Mouse (Mus musculus) kidney, adult 2 months (tissue): Measurements from ENCODE around the gene Ccdc110. TPM values are rescaled to one million over a fixed set of nuclear protein-coding genes. Genes with fewer than 3 reads are reported as not detected.
A peak's percentile ranks its signal among the peaks of the same experiment; 100 is the strongest.

Experiments used
- DNase-seq: peaks from one replicate; pipeline ENCODE4 v3.0.0; 2021
- H3K27ac ChIP-seq: fragments of 200-500 bp; 2 replicates; pipeline ENCODE4 v1.5.1; 2012; ENCODE audit warnings: low read depth, low read length, control low read depth, inconsistent platforms; ENCODE audit not compliant: insufficient read depth
- H3K27me3 ChIP-seq: fragments of 200-500 bp; replicated peaks from 2 replicates; pipeline ENCODE4 v1.6.1; 2012; ENCODE audit warnings: mild to moderate bottlenecking, moderate library complexity, low read length, inconsistent platforms; ENCODE audit not compliant: control insufficient read depth, insufficient read depth
- H3K36me3 ChIP-seq: fragments of 200-500 bp; 2 replicates; pipeline ENCODE4 v1.6.1; 2012; ENCODE audit warnings: mild to moderate bottlenecking, moderate library complexity, low read length, inconsistent platforms; ENCODE audit not compliant: control insufficient read depth, insufficient read depth
- H3K4me1 ChIP-seq: fragments of 200-500 bp; 2 replicates; pipeline ENCODE4 v1.6.1; 2011; ENCODE audit warnings: low read length; ENCODE audit not compliant: control insufficient read depth, insufficient read depth
- H3K4me3 ChIP-seq: fragments of 200-500 bp; 2 replicates; pipeline ENCODE4 v1.5.1; 2011; ENCODE audit warnings: mild to moderate bottlenecking, low read depth, low read length, control low read depth; ENCODE audit not compliant: insufficient read depth
- CTCF ChIP-seq: fragments of 200-500 bp; conservative IDR thresholded peaks from 2 replicates; pipeline ENCODE4 v1.5.1; 2011; ENCODE audit warnings: low read depth, mild to moderate bottlenecking, control low read depth, low read length, moderate library complexity, mixed read lengths; ENCODE audit not compliant: insufficient read depth, insufficient read length
- POLR2A ChIP-seq: fragments of 200-500 bp; IDR thresholded peaks from one replicate; pipeline ENCODE4 v1.6.1; 2011; ENCODE audit warnings: low read depth, low read length, control low read depth
- WGBS: fragments of 180-500 bp; shearing (Covaris S2); methylation state at CpG from one replicate; pipeline ENCODE4 v1.1.7; 2018; 5-methylcytosine and 5-hydroxymethylcytosine counted together
- polyA plus RNA-seq: library from polyadenylated mRNA; depleted of rRNA; stranded (reverse); fragments of >200 nt; gene quantifications from 2 replicates; pipeline ENCODE4 v1.2.3, GENCODE M21; 2012

Ccdc110 gene
- polyA plus RNA-seq, 1 experiment, result not detected

DNA sequence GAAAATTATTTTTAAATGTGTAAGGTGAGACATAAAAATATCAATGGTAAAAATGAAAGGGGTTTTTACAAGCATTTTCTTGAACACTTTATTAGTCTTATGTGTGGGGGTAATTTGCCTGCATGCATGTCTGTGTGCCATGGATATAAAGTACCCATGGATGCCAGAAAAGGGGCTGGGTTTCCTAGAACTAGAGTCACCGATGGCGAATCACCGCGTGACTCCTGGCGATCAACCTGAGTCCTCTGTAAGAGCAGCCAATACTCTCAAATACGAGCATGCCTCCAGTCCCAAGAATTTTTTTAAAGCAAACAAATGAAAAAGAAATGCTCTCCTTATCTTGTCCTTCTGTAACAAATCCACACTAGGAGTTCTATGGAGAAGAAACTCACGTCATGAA, 12.3 kb upstream of the Ccdc110 start:
- no peak for DNase-seq
- Histone ChIP-seq H3K27me3 (no peaks in the 10 kb centered on the region), H3K4me1 (no peaks in the 10 kb centered on the region), H3K4me3 (no peak overlapping the region), H3K36me3 (no peaks in the 10 kb centered on the region), H3K27ac (no peak overlapping the region)
- no peak for TF ChIP-seq CTCF
- TF ChIP-seq POLR2A, result no peak
- 94% methylated on average over 7 of the region's 7 CpGs for WGBS

DNA sequence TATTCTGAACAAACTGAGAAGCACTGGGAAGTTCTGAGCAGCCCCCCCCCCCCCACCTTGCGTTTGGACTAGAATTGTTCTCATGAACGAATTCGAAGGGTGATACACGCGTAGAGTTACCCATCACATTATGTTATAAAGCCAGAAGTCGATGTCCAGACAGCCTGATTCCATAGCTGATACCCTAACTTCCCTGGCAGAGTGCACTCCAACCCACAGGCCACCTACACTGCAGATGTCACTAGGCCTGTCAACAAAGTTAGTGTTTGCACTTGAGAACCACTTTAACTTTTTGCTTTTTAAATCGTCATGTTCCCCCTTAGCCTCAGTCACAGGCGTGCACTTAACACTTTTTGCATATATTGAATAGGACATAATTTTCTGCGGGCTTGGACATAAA, 2.6 kb downstream of the Ccdc110 start:
- Histone ChIP-seq H3K4me3 (no peak overlapping the region), H3K4me1 (no peaks in the 10 kb centered on the region), H3K27ac (no peak overlapping the region), H3K27me3 (no peaks in the 10 kb centered on the region), H3K36me3 (no peaks in the 10 kb centered on the region)
- 89% methylated on average over 9 of the region's 9 CpGs for WGBS
- DNase-seq, result no peak
- TF ChIP-seq POLR2A, result no peak
- TF ChIP-seq CTCF, result no peak

DNA sequence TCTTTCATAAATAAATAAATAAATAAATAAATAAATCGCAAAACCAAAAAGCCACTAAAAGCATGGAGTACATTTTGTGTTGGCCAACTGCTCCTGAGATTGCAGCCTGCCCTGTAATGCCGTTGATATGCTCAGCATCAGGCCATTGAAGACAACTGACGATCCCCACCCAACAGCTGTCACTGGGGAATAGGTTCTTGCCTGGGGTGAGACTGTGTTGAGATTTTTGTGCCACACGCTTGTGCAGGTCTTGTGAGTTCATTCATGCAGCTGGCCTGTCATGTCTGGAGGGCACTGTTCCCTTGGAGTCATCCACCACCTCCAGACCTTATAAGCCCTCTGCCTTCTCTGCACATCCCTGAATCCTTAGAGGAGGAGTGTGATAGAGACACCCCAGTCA, 11.9 kb downstream of the Ccdc110 start:
- Histone ChIP-seq H3K27ac (no peak overlapping the region), H3K36me3 (no peaks in the 10 kb centered on the region), H3K4me1 (no peaks in the 10 kb centered on the region), H3K27me3 (no peaks in the 10 kb centered on the region; the same call in 1 of the 2 replicates), H3K4me3 (no peak overlapping the region)
- TF ChIP-seq CTCF, result no peak
- no peak for TF ChIP-seq POLR2A
- 94% methylated on average over 4 of the region's 4 CpGs for WGBS
- DNase-seq, result no peak

GRCm38 (mm10) chr8:45950622-45951021, 16.2 kb downstream of the Ccdc110 start:
- TF ChIP-seq POLR2A (no peak), CTCF (no peak)
- Histone ChIP-seq H3K27ac (no peak overlapping the region), H3K4me3 (no peak overlapping the region), H3K27me3 (no peaks in the 10 kb centered on the region), H3K4me1 (no peaks in the 10 kb centered on the region), H3K36me3 (no peaks in the 10 kb centered on the region)
- WGBS, result 38% methylated on average over 2 of the region's 2 CpGs
- DNase-seq, result no peak

- Histone ChIP-seq H3K4me3 (no peak overlapping the region), H3K27ac (no peak overlapping the region), H3K27me3 (no peaks in the 10 kb centered on the region), H3K4me1 (no peaks in the 10 kb centered on the region; the same call in 1 of the 2 replicates), H3K36me3 (no peaks in the 10 kb centered on the region; the same call in 1 of the 2 replicates)
- no peak for TF ChIP-seq POLR2A
- TF ChIP-seq CTCF, result no peak
- no peak for DNase-seq
- WGBS, result 94% methylated on average over 12 of the region's 12 CpGs
Observed at GRCm38 (mm10) chr8:45970894-45971293, 36.5 kb downstream of the Ccdc110 start.

- no peaks in the 10 kb centered on the region for H3K27me3 ChIP-seq
- H3K36me3 ChIP-seq, result no peaks in the 10 kb centered on the region; the same call in 1 of the 2 replicates
- TF ChIP-seq CTCF, result no peak
- TF ChIP-seq POLR2A, result no peak
- WGBS, result 62% methylated on average over 8 of the region's 8 CpGs
- DNase-seq, result no peak
- H3K4me1 ChIP-seq, result no peaks in the 10 kb centered on the region; the same call in 1 of the 2 replicates
- H3K27ac ChIP-seq, result no peak overlapping the region
- H3K4me3 ChIP-seq, result no peak overlapping the region
Observed at GRCm38 (mm10) chr8:45973988-45974505, 39.6 kb downstream of the Ccdc110 start.

DNA sequence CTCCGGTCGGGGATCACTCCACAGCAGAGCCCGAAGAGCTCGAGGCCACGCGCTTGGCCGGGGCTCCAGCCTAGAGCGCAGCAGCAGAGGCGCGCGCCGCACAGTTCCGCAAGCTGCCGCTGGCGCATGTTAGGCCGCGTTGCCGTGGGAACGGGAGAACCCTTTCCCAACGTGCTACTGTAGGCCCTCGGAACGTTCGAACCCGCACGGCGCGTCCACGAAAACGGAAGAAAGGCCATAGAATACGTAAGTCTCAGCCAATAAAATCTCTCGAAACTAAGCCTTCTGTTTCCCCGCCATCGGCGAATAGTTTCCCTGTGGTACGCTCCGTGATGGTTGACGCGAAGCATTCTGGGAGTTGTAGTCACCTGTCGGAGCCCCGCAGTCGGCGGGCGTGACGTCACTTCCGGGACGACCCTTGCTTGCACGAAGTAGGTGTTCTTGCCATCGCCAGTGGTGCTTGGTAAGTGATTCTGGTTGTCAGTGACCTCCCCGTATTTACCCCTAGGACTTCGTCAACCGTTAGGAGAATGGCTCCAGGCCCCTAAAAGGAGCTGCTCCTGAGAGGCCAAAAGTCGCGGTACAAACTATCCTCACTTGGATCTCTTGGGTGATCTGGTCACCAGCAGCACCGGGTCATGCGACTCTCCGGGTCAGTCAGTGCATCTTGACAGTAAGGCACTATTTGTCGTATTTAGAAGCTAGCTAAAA, 40.9 kb downstream of the Ccdc110 start, which contains the start of the genes 1700029J07Rik and Ufsp2:
1700029J07Rik (minus strand) TSS at position 127 of the 711 bp plus-strand sequence.
Ufsp2 (plus strand) TSS at position 403 of the 711 bp plus-strand sequence.
- H3K36me3 ChIP-seq, result peaks cover 1% of the 10 kb centered on the region
- no peaks in the 10 kb centered on the region; the same call in 1 of the 2 replicates for H3K4me1 ChIP-seq
- H3K27ac ChIP-seq, result peak within 1 kb of the TSS; percentile 4; the same call in 1 of the 2 replicates
- TF ChIP-seq POLR2A, result peak; percentile 14
- TF ChIP-seq CTCF, result peak; percentile 53; the same call in 1 of the 2 replicates
- peak within 1 kb of the TSS; percentile 70 for H3K4me3 ChIP-seq
- H3K27me3 ChIP-seq, result no peaks in the 10 kb centered on the region
- 1% methylated on average over 57 of the region's 57 CpGs for WGBS
- peak; percentile 99 for DNase-seq
